Mouse (Mus musculus) gastrocnemius, postnatal 14 days (tissue): ENCODE data around the gene Nnat. TPM values are rescaled to one million over a fixed set of nuclear protein-coding genes. Genes with fewer than 3 reads are reported as not detected.

Experiments used
- DNase-seq: peaks from one replicate; pipeline ENCODE4 v3.0.0; 2021; ENCODE audit warnings: mixed read lengths
- intact Hi-C: fragments of 180-260 bp; cut with DNase I; formaldehyde crosslinking; loops from one replicate; pipeline ENCODE4 v1.15.1; 2025; ENCODE audit warnings: low total_unique reads
- total RNA-seq, 2 experiments: library from RNA; stranded (reverse); gene quantifications; 2 replicates each; pipeline ENCODE4 v1.2.3; 2021

Nnat gene
- total RNA-seq, 2 experiments from 2014 or later, result 1.4 to 5.4 TPM

DNA sequence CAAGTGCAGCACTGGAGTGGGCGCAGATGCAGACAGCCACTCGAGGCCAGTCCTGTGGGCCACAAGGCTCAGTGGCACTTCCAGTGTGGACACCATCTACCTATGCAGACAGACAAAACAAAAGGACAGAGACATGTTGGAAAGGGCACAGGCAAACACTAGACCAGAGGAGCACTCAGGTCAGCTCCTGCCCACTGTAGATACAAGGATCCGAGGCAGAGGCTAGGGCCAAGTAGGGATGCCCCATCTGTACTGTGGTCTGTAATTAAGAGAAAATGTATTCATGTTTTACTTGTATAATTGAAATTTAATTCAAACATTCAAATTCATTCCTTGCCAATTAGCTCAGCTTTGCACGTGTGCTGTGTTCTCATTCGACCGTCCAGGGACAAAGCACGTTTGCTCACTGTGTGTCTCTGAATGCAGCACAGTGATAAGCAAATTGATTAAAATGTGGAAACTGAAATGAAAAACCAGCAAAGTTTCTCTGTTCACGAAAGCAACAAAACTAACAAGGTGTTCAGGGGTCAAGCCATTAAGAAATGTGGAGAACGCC, 15.5 kb upstream of the Nnat start:
- DNase-seq, result no peak
- intact Hi-C loops, result no loop called here

DNA sequence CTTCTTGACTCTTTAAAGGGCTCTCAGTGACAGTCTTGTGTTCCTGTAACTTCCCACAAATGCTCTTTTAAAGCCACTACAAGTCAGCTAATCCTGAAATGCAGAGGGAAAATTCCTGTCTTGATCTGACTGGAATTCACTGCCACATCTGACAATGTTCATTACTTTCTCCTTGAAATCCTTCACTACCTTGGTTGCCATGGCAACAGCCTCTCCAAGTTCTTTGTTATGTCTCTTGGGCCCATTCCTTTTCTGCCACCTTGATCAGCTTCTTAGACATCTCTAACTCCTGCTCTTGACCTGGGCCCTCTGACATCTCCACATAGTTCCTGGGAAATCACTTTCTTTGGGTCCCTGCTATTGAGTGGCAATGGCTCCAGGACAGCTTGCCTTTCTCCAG, 13.2 kb upstream of the Nnat start:
- no peak for DNase-seq
- intact Hi-C loops, result no loop called here

DNA sequence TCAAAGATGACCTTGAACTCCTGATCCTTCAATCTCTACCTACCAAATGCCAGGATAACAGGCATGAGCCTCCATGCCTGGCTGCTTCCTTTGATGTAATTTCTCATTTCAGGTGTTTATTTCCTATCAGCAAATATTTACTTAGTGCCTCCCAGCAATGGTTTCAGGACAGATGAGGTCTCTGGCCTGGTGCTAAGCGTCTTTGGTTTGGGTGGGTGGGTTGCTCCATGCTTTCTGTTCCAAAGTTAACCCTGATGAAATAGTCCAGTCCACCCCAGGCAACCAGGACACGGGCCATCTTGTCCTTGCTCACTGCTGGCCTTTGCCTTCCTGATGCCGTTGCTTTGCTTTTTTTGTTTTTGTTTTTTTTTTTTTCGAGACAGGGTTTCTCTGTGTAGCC, 9.6 kb upstream of the Nnat start:
- no peak for DNase-seq
- intact Hi-C loops, result no loop called here

DNA sequence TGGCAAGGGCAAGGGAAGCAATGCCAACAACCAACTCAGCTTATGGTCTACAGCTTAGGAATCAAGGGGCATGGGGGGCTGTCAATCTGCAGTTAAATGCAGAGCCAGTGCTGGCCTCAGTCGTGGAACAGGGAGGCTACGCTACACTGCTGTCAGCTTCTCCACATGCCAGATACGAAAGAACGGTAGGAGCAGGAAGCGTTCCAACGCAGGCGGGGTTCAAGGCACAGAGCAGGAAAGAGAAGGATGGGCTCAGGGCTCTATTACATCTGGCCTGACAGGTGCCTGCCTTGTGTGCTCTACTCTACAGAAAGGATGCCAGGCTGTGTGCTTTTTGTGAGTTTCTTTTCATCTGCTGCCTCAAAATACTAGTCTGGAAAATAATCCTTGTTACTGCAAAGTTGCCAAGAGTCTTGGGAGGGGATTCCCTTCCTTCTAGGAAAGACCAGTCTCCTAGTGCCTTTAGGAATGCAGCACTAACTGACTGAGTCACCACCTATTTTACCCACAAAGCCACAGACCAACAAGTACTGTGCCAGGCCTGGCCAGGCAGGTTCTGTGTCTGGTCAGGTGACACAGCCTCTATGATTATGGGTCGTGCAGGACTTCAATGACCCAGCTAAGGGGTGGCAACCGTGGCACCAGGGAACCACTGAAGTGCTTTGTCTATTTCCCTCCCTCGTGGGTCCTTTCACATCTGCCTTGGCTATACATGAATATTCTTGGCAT, 7.6 kb upstream of the Nnat start:
- DNase-seq, result no peak
- intact Hi-C loops, result no loop called here

DNA sequence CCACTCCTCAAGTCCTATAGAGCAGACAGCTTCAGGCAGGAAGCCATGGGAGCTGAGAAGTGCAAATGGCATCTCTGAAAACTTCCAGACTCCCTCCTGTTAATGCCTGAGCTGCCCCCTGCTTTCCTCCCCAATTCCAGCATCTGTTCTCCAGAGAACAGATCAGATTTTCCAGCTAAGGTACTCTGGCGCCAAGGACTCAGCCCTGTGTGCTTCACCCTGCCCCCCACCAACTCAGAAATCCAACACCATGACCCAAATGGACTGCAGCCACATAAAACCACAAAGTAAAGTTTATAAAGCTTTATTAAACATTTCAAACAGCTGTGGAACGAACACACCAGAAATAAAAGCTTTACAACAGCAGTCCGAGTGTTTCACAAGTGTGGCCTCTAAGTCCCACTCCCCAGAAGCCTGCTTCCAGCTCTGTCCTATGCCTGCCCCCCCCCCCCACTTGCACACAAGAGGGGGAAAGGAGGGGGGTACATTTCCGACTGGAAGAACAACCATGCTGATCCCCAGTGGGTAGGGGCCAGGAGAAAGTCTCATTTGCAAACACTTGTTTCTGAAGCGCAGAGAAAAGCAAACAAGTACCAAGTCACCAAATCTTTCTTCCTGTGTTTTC, 3.7 kb upstream of the Nnat start:
- no peak for DNase-seq
- intact Hi-C loops, result no loop called here

DNA sequence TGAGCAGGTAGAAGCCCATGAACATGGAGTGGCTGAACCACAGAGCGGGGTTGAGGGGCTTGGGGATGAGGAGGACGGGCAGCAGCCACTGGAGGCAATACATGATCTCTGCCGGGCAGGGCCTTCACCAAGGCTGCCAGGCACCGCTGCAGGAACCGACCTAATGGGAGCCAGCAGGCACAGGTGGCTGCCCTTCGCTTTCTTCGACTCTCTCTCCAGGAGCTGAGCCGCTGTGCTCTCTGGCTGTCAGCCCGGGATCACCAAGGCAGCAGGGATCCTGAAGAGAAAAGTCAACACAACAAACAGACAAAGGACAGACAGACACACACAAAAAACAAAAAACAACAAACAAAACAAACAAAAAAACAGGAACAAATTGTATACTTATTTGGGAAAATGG, 1.8 kb upstream of the Nnat start:
- DNase-seq, result peak; percentile 52
- intact Hi-C loops, result no loop called here

DNA sequence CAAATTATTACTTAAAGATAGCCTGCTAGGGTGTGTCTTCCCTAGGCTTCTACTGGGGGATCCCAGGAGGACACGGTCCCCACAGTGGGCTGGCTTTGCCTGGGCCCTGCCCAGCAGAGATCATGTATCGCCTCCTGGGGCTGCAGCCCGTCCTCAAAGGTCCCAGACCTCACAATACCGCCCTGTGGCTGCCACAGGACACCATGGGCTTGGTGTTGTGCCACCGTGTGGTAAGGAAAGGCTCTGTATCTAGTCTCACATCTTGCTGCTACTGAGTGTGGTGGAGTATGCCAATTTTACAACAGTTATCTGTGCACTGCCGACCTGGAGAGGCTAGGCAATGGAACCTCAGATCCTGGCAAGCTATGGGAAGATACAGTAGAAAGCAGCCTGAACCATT, 1.4 kb upstream of the Nnat start:
- intact Hi-C loops, result no loop called here
- peak; percentile 42 for DNase-seq

DNA sequence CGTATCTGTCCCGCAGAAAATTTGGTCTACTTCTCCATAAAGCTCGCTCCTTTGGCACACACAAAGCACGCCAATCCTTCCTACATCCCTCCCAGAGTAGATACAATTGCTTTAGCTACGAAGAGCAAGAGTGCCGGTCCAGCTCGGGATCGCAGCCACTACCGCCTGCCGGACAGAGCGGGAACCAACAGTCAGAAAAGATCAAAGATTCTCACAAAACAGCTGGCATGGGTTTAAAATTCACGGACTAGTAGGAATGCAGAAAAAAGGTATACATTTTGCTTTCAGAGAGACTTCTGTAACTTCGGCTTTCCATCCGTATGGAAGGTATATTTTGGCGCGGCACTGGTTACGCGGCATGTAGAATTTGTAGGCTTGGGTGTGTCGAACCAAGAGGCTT, 438 bp upstream of the Nnat start:
- no peak for DNase-seq
- intact Hi-C loops, result no loop called here

DNA sequence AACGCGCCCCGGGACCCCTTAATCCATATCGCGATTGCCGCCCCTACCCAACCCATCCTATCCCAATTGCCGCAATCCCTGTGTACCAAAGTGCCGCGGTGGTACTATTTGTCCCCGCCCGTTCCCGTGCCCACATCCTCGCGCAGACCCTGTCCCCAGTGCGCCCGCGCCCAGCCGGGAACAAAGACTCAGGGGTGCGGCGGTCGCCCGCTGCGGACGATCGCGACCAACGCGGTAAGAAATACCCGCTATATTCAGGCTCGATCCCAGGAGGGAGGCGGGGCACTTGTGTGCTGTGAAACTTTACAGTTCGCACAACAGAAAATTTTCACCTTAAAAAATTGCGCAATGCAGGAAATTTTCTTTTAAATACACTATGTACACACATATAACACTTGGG, 424 bp downstream of the Nnat start:
- intact Hi-C loops, result no loop called here
- no peak for DNase-seq

DNA sequence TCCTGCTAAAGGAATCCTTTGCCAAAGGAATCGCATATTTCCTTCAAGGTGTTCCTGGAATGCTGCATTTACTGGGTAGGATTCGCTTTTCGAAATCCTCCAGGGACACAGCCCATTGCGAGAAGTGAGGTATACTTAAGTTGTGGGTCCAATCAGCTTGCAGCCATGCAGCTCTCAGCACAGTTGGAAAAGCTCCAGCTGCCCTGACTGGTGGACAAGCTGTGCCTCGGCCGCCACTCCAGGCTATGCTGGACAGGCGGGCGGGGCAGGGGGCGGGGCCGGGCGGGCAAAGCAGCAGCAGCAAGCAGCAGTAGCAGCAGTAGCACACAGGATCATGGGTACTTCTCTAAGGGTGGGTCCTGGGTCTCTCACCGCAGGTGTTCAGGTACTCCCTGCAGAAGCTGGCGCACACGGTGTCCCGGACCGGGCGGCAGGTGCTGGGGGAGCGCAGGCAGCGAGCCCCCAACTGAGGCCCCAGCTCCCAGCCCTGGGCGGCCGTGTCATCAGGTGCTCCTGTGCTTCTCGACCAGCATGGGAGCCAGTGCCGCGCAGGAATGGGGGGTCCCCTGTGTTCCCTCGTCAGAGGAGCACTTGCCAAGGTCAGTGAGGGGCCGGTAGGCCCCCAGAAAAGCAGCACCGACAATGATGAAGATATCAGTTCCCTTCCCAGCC, 1.4 kb downstream of the Nnat start:
- peak; percentile 87 for DNase-seq
- intact Hi-C loops, result no loop called here

DNA sequence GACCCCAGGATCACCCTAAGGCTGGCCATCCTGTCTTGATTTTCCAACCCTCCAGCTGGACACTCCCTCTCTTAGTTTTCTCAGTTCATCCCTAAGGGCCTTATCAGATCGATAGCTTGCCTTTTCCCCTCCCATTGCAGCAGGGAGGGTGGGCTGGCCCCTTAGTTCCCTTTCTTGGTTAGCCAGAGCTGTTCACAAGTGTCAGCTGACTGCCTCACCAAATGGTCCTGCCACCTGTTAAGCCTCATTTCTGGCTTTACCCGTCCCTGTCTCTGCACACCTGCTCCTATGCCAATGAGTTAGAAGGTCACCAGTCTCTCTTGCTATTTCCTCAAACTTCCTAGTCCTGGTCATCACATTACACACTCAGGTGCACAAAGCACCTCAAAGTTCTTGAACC, 3.2 kb downstream of the Nnat start:
- intact Hi-C loops, result no loop called here
- no peak for DNase-seq

DNA sequence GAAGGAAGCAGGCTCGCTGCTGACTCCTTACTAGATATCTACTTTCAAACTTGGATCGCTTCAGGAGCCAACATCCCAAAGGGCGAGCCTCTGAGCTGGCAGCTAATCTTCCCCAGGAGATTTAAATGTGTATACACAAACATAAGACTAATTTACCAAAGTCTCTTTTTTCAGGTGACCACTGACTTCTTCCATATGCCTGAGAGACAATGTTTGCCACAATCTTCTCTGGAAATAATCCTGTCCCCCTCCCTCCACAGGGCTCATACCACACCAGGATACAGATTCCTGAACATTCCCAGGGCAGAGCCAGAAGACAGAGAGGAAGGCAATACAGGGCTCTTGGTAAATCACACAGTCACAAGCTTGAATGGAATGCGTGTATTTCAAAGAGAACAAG, 4.8 kb downstream of the Nnat start:
- intact Hi-C loops, result no loop called here
- DNase-seq, result no peak

DNA sequence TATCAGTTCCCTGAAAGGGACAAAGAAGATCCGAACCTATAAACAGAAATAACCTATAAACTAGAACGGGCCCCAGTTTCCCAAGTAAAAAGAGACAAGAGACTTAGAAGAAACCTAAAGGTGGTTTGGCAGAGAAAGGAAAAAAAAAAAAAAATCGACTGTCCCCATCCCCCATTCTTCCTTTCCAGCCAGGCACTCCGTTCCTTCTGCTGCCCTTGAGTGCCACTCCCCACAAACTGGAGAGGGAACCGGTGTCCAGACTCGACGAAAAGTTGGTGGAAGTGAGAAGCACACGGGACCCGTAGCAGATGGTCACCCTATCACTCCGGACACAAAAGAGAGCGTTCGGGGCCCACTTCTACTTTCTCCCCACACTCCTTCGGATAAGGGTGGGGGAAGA, 5.6 kb downstream of the Nnat start:
- intact Hi-C loops, result no loop called here
- no peak for DNase-seq

DNA sequence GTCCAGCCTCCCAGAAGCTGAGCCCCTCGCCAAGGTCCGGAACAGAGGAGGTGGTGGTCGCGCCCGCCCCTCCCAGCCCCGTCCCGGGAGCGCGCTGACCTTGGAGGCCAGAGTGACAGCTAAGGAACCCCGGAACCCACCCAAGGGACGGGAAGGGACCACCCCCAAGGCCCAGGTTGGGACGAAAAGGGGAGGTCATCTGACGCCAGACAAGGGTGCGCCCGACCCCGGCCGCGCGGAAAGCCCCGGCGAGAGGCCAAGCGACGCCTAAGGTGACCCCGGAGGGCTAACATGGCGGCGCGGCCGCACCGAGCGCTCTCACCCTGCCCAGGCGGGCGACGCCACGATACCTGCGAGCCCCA, 6.0 kb downstream of the Nnat start:
- intact Hi-C loops, result no loop called here
- DNase-seq, result no peak

DNA sequence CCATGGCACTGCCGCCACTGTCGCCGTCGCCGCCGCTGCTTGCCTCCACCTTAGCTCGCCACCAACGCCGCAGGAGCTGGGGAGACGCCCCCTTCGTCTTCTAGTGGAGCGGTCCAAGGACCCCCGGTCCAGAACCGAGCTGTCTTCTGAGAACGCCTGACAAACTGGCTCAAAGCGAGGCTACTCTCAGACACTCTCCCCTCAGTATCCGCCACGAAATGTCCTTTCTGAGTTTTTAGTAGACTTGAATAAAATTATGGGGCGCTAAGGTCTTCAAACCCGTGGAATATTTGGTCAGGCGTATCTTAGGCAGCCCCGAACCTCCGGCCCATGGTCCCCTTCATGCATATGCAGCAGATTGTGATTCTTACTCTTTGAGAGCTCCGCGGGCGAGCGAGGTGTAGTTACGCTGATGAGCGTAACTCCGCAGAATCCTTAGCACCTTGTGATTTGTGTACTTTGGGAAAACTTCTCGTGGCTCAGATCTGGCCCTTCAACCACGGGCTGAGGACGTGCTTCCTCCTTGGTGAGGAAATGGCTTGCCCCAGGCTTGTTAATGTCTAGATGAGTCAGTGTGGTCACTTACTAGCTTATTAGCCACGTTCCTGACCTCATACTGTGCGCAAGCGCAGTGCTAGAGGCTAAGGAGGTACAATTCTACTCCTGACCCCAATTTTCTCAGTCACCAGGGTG, 6.5 kb downstream of the Nnat start:
- intact Hi-C loops, result no loop called here
- peak; percentile 85 for DNase-seq

DNA sequence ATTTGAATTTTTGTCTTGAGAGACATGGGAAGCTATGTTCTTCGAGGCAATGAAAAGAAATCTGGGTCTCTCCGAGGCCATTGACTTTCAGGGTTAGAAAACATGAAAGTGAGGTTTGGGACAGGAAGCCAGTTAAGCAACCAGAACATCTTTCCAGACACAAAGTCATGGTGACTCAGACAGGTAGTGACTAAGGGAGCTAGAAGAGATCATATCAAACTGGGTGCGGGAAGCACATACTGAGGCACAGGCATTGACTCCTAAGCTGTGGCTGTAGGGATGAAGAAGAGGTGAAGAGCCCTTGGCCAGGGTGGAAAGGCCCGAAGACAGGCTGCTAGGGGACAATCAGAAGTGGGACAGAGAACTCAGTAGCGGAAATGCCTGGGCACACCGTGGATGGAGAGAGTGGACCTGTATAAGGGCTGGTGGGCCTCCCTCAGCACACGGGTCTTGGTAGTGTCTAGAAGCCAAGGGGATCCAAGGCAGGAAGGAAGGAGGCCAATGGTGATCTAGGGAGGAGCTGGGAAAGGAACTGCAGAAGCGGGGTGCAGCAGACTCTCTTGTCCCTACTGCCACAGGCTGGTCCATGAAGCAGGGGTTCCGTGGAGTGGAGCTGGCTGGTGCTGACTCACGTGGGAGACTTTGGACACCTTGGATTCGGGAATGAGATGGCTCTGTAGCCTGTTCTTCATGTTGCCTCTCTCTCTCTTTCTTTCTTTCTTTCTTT, 7.5 kb downstream of the Nnat start:
- intact Hi-C loops, result no loop called here
- no peak for DNase-seq

DNA sequence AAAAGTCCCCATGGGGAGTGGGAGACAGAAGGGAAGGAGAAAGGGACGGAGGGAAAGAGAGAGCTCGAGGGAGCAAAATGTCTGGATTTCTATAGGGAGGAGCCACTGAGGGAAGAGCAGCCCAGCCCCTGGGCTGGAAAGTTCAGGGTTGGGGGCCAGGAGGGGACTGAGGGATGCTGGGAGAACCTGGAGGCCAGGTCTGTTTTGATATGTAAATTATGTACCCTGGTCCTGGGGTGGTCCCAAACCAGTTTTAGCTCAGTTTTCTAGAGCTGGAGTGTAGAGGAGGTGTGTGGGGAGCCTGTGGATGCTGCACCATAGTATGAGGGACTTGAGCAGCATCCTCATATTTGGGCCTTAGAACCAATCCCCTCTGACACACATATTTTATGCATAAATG, 9.0 kb downstream of the Nnat start:
- no peak for DNase-seq
- intact Hi-C loops, result no loop called here

DNA sequence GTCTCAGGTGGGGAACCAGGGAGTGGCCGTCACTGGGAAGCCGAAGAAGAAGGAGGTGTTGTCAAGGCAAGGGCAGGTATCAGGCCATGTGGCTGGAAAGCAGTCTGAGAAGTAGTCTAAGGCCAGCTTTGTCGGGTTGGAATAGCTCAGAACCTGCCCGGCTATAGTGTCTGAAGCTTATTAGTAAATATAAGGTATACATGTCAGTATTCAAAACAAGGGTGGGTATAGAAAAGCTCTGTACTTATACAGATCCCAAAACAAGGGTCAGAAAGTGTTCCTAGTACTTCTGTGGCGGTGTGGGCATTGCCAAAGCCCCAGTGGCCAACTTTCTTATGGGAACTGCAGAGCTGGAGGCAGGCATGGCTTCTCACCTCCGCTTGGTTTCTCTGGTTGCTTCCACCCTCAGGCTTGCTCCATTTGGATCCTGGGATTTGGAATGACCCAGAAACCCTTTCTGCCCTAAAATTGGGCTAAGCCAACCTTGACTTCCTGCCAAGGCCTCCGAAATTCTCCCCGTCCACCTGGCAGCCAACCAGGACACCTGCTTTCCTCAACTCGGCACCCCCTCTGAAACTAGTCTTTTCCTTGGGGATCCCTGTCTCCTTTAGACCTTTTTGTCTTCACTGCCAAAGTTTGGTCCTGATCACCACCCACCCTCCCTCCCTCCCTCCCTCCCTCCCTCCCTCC, 10.1 kb downstream of the Nnat start:
- intact Hi-C loops, result loop anchor here (2.0 to 5.0 kb wide), 3 partner anchors 93 to 228 kb away; no protein-coding TSS in a partner anchor
- DNase-seq, result no peak

DNA sequence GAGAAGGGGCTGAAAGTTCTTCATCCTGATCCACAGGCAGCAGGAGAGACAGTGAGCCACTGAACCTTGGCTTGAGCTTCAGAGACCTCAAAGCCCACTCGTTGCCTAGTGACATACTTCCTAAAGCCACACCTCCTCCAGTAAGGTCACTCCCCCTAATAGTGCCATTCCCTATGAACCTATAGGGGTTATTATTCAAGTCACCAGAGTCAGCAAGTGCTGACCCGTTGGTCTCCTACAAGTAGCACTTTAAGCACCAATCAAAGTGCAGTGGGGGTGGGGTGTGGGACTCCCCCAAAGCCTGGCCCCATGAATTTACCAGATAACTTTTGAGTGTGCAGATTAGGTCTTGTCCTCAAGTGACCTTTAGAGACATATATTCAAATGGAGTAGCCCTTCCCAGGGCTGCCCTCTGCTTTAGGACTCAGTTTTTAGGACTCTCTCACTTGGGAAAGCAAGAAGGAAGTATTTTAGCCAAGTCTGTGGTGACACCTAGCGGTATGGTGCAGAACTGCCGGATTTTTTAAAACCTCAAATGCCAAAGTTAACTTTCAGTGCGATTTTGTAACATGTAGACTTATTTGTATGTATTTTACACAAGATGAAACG, 11.4 kb downstream of the Nnat start, which contains the start of gene Blcap:
Gene Blcap (minus strand): TSS at position 51 of the 609 bp plus-strand sequence.
- no peak for DNase-seq

More for the DNA sequence above, 11.4 kb downstream of the Nnat start, which contains the start of gene Blcap:
- intact Hi-C loops, result loop anchor here (2.0 to 5.0 kb wide), 3 partner anchors 94 to 229 kb away; no protein-coding TSS in a partner anchor
